Mouse (Mus musculus): Measurements from ENCODE around the gene Aldob.
A peak's percentile ranks its signal among the peaks of the same experiment; 100 is the strongest.
"Not testable (repeated sequence)": the region's sequence is repeated elsewhere in the genome, so short reads cannot be mapped to it uniquely, and the experiment has no call there.

Gene Aldob

GRCm38 (mm10) chr4:49535036-49535435 is 14.3 kb downstream of the Aldob start:
- DNase-seq = no peak

- no peak for DNase-seq
These were observed 26.8 kb downstream of the Aldob start for GRCm38 (mm10) chr4:49522576-49522975.

DNA sequence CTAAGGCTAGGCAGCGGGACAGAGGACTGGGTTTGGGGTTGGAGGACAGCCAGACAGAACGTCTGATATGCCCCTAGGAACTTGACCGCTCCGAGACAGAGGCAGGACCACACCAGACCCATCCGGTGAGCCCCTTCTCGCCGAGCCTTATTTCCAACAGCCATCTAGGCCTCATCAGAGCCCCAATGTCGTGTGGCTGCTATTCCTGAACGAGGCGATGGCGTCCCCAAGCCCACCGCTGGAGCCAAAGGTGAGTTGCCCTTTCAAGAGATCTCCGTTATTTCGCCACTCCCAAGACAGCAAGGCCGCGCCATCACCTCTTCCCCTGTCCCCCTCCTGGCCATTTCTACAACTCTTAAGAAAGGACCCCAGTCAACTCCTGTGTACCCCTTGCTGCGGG is 28.0 kb downstream of the Aldob start:
- DNase-seq = no peak

GRCm38 (mm10) chr4:49520572-49521340 is 28.6 kb downstream of the Aldob start, which contains the start of the genes Mrpl50 and Zfp189:
Gene Mrpl50 (minus strand): TSS chr4:49521093.
Gene Zfp189 (plus strand): TSS chr4:49521176.
- DNase-seq = peak; percentile 98

DNA sequence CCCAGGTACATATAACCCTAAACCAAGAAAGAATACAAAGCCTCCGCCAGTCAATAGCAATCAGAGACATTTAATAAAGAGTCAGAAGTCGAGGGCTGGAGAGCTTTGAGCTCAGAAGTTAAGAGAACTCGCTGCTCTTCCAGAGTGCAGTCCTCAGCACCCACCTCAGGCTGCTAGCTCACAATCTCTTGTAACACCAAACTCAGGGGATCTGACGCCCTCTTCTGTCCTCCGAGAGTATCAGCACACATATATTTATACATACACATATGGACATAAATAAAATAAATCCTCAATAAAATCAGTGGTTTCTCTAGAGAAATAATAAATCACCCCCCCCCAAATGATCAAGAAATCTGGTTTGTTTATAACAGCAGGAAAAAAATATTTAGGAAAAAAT is 29.9 kb downstream of the Aldob start:
- DNase-seq = peak; percentile 35

GRCm38 (mm10) chr4:49514441-49514840 is 34.9 kb downstream of the Aldob start:
- DNase-seq = no peak

- no peak for DNase-seq
These were observed 36.7 kb downstream of the Aldob start for GRCm38 (mm10) chr4:49512636-49513035.

- DNase-seq = not testable (repeated sequence)
These were observed 39.0 kb downstream of the Aldob start for GRCm38 (mm10) chr4:49510236-49510835.

DNA sequence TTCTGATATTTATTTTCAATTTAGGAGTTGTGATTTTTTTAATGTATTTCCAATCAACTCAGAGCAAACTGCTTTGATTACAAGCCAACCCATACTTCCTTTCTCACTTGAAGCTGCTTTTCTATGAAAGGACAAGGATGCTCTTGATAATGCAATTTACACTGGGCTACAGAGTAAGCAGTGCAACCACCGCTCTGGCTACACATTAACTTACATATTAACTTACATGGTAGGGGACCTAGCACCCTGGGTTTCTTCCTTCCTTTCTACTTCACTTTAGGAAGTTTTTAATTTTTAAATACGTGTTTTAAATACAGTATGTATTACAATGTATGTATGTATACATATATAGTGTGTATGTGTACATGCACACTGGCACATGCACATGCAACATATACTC is 40.2 kb downstream of the Aldob start:
- no peak for DNase-seq

GRCm38 (mm10) chr4:49506386-49506785 is 43.0 kb downstream of the Aldob start, which contains the start of gene Baat:
Gene Baat (minus strand): TSS chr4:49506557.
- no peak for DNase-seq

DNA sequence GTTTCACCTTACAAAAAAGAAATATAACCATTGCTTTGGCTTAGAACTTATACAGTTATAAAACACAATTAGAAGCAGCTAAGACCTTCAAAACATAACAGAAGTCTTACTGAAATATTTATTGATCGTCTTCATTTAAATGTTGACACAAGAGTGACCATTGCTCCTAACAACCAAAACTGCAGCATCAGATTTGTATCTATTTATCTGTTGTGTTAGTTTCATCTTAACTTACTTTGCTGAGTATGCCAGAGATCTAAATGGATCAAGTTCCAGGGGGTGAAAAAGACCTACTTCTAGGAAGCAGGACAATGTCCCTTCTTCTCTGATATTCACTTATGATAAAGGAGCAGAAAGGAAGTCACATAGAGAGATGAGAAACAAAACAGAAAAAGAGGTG is 45.8 kb downstream of the Aldob start:
- no peak for DNase-seq
